Comparison of ENCODE assay signal across 8 mouse cellular contexts in genomic region chr2:73019371-73020146, GRCm38 (mm10). TPM values are rescaled to one million over a fixed set of nuclear protein-coding genes. Genes with fewer than 3 reads are reported as not detected.
DNase-seq lines count a peak whose midpoint lies in the region; ATAC-seq and TF ChIP-seq lines count a peak whose summit lies in the region.

No protein-coding gene starts in this region.

- H3K36me3 ChIP-seq in midbrain, postnatal 0 days (ENCODE audit: insufficient read depth, low read length) = no peaks in the 10 kb centered on the region
- H3K36me3 ChIP-seq in midbrain, embryonic 15.5 days (replicated peaks) = no peaks in the 10 kb centered on the region
- H3K36me3 ChIP-seq in heart, postnatal 0 days (replicated peaks; ENCODE audit: control insufficient read depth, insufficient read depth, low read length) = no peaks in the 10 kb centered on the region

- H3K27me3 ChIP-seq in midbrain, postnatal 0 days (ENCODE audit: insufficient read depth, low read length) = no peaks in the 10 kb centered on the region
- no peaks in the 10 kb centered on the region for H3K27me3 ChIP-seq in midbrain, embryonic 15.5 days (replicated peaks)
- H3K27me3 ChIP-seq in heart, postnatal 0 days (ENCODE audit: control insufficient read depth, insufficient read depth, low read length) = no peaks in the 10 kb centered on the region

- no peak for TF ChIP-seq CTCF in midbrain, postnatal 0 days (IDR thresholded peaks at IDR 0.05)
- no peak for TF ChIP-seq CTCF in heart, postnatal 0 days (IDR thresholded peaks at IDR 0.05; ENCODE audit: low read depth)

- no peak for ATAC-seq in midbrain, postnatal 0 days (ENCODE audit: low FRiP score)
- ATAC-seq in midbrain, embryonic 15.5 days (replicated peaks) = no peak
- ATAC-seq in heart, postnatal 0 days (ENCODE audit: insufficient read depth, low read depth) = peak; percentile 87
- ATAC-seq in activated CD4-positive, CD25-positive, alpha-beta regulatory T cell, adult 4 months = no peak
- no peak for ATAC-seq in erythroid progenitor cell, adult 5-6 weeks (replicated peaks; ENCODE audit: low FRiP score, poor library complexity, severe bottlenecking)

- no peak overlapping the region for H3K27ac ChIP-seq in midbrain, postnatal 0 days (ENCODE audit: low read depth, low read length)
- no peak overlapping the region for H3K27ac ChIP-seq in midbrain, embryonic 15.5 days
- peak overlapping the region; percentile 60 for H3K27ac ChIP-seq in heart, postnatal 0 days (ENCODE audit: low read depth)

- H3K9me3 ChIP-seq in midbrain, postnatal 0 days (ENCODE audit: low read length) = no peaks in the 10 kb centered on the region
- H3K9me3 ChIP-seq in midbrain, embryonic 15.5 days = no peaks in the 10 kb centered on the region
- H3K9me3 ChIP-seq in heart, postnatal 0 days (replicated peaks; ENCODE audit: control insufficient read depth, low read length) = no peaks in the 10 kb centered on the region

- peak; percentile 59 for DNase-seq in midbrain, postnatal 0 days (ENCODE audit: low spot score)
- peak; percentile 63 to 67 for DNase-seq in cerebellum, postnatal 36 days
- DNase-seq in heart, postnatal 0 days (ENCODE audit: low spot score) = peak; percentile 65
- DNase-seq in left cerebral cortex, postnatal 25 days (ENCODE audit: low spot score in 2 of 2) = peak; percentile 52 to 80
- peak; percentile 56 to 59 for DNase-seq in right cerebral cortex, postnatal 36 days (ENCODE audit: low spot score in 2 of 2)

- no peak overlapping the region for H3K4me2 ChIP-seq in midbrain, postnatal 0 days (ENCODE audit: low read depth, low read length, poor library complexity, severe bottlenecking)
- no peak overlapping the region for H3K4me2 ChIP-seq in midbrain, embryonic 15.5 days
- no peak overlapping the region for H3K4me2 ChIP-seq in heart, postnatal 0 days (ENCODE audit: low read depth, low read length)

- no peak overlapping the region for H3K4me3 ChIP-seq in midbrain, postnatal 0 days (ENCODE audit: low read depth, low read length)
- no peak overlapping the region for H3K4me3 ChIP-seq in midbrain, embryonic 15.5 days
- no peak overlapping the region for H3K4me3 ChIP-seq in heart, postnatal 0 days (ENCODE audit: low read depth, low read length)

- no peak for TF ChIP-seq EP300 in heart, postnatal 0 days (IDR thresholded peaks at IDR 0.05; ENCODE audit: low read depth)

- H3K4me1 ChIP-seq in midbrain, postnatal 0 days (ENCODE audit: insufficient read depth, low read length) = no peaks in the 10 kb centered on the region
- H3K4me1 ChIP-seq in midbrain, embryonic 15.5 days = no peaks in the 10 kb centered on the region
- peaks cover 6% of the 10 kb centered on the region; the same call in 1 of the 2 replicates for H3K4me1 ChIP-seq in heart, postnatal 0 days (ENCODE audit: control insufficient read depth, insufficient read depth)

- WGBS in midbrain, postnatal 0 days = 78% methylated on average over 9 of the region's 9 CpGs
- WGBS in midbrain, embryonic 15.5 days = 80% methylated on average over 9 of the region's 9 CpGs
- 28% methylated on average over 9 of the region's 9 CpGs for WGBS in heart, postnatal 0 days

- no peak overlapping the region for H3K9ac ChIP-seq in midbrain, postnatal 0 days (replicated peaks; ENCODE audit: low read length, poor library complexity, severe bottlenecking)
- H3K9ac ChIP-seq in midbrain, embryonic 15.5 days = no peak overlapping the region
- no peak overlapping the region for H3K9ac ChIP-seq in heart, postnatal 0 days (replicated peaks; ENCODE audit: low read depth, low read length)

- intact Hi-C loops in left cerebral cortex, postnatal 25 days (cut with DNase I) = no loop called here

RNA-seq across cellular contexts. Expression of gene Gm11084, which starts 33.0 kb away (rescaled TPM):
- total RNA-seq in midbrain, postnatal 0 days (2014; rRNA removed) = not detected in 2 replicates
- polyA plus RNA-seq in midbrain, postnatal 0 days (2015; fragmentation: Nextera tagmentation; extraction: Ambion mirVana) = not detected in 2 replicates
- not detected in 2 replicates for polyA plus RNA-seq in midbrain, embryonic 15.5 days (2015; fragmentation: Nextera tagmentation; extraction: Ambion mirVana)
- not detected in 2 replicates for total RNA-seq in heart, postnatal 0 days (2014; rRNA removed; ENCODE audit: low replicate concordance)
- not detected in 2 replicates for polyA plus RNA-seq in heart, postnatal 0 days (2015; fragmentation: Nextera tagmentation; extraction: Ambion mirVana)
- not detected for total RNA-seq in left cerebral cortex, postnatal 25 days (2021)
- not detected for polyA plus RNA-seq in activated CD4-positive, CD25-positive, alpha-beta regulatory T cell, adult 4 months (2017; shearing (Covaris generic))
- total RNA-seq in erythroid progenitor cell, adult 5-6 weeks (2015; ENCODE audit: low replicate concordance) = not detected in 2 replicates
- total RNA-seq in erythroid progenitor cell, adult 5-6 weeks (2017; ENCODE audit: low replicate concordance) = not detected in 2 replicates

RNA-seq across cellular contexts. Expression of gene Sp3, which starts 39.3 kb away (rescaled TPM):
- total RNA-seq in midbrain, postnatal 0 days (2014; rRNA removed) = 73.3 and 80.5 TPM in 2 replicates
- 20.1 and 23.4 TPM in 2 replicates for polyA plus RNA-seq in midbrain, postnatal 0 days (2015; fragmentation: Nextera tagmentation; extraction: Ambion mirVana)
- polyA plus RNA-seq in midbrain, embryonic 15.5 days (2015; fragmentation: Nextera tagmentation; extraction: Ambion mirVana) = 37.7 and 39.4 TPM in 2 replicates
- 62.1 and 72.7 TPM in 2 replicates for total RNA-seq in heart, postnatal 0 days (2014; rRNA removed; ENCODE audit: low replicate concordance)
- 24.7 and 28.3 TPM in 2 replicates for polyA plus RNA-seq in heart, postnatal 0 days (2015; fragmentation: Nextera tagmentation; extraction: Ambion mirVana)
- 10 to 100 TPM; 50.2 to 55.8 TPM for total RNA-seq in left cerebral cortex, postnatal 25 days (2021)
- 10 to 100 TPM; 61.4 to 62.9 TPM for polyA plus RNA-seq in activated CD4-positive, CD25-positive, alpha-beta regulatory T cell, adult 4 months (2017; shearing (Covaris generic))
- total RNA-seq in erythroid progenitor cell, adult 5-6 weeks (2015; ENCODE audit: low replicate concordance) = 188 and 216 TPM in 2 replicates
- 249 and 271 TPM in 2 replicates for total RNA-seq in erythroid progenitor cell, adult 5-6 weeks (2017; ENCODE audit: low replicate concordance)
